Mouse (Mus musculus) limb, embryonic 11.5 days (tissue): ENCODE results near the gene Gstp2. TPM values are rescaled to one million over a fixed set of nuclear protein-coding genes. Genes with fewer than 3 reads are reported as not detected.
A peak's percentile ranks its signal among the peaks of the same experiment; 100 is the strongest.

Source experiments
- ATAC-seq: fragments of 200-750 bp; cut with Nextera tagmentation; 2 replicates; pipeline ENCODE4 v1.8.0; 2017; ENCODE audit warnings: low read depth; ENCODE audit not compliant: insufficient number of reproducible peaks, low FRiP score, low TSS enrichment
- DNase-seq: peaks from one replicate; pipeline ENCODE4 v3.0.0-alpha.2; 2015; ENCODE audit warnings: low spot score
- H3K27ac ChIP-seq: fragments of 300-500 bp; sonication (generic); replicated peaks from 2 replicates; pipeline ENCODE4 v1.5.1; 2014; ENCODE audit warnings: low read depth, mild to moderate bottlenecking, low read length
- H3K27me3 ChIP-seq: fragments of 300-500 bp; sonication (generic); 2 replicates; pipeline ENCODE4 v1.6.1; 2014; ENCODE audit warnings: mild to moderate bottlenecking, low read length, mixed read lengths; ENCODE audit not compliant: control insufficient read depth, insufficient read depth
- H3K36me3 ChIP-seq: fragments of 300-500 bp; sonication (generic); 2 replicates; pipeline ENCODE4 v1.6.1; 2014; ENCODE audit warnings: mild to moderate bottlenecking, low read length, moderate library complexity, mixed read lengths; ENCODE audit not compliant: control insufficient read depth, insufficient read depth
- H3K4me1 ChIP-seq: fragments of 300-500 bp; sonication (generic); 2 replicates; pipeline ENCODE4 v1.6.1; 2014; ENCODE audit warnings: low read length, mixed read lengths; ENCODE audit not compliant: control insufficient read depth, insufficient read depth
- H3K4me2 ChIP-seq: fragments of 300-500 bp; sonication (generic); 2 replicates; pipeline ENCODE4 v1.6.1; 2014; ENCODE audit warnings: low read depth, mild to moderate bottlenecking, moderate library complexity; ENCODE audit not compliant: severe bottlenecking
- H3K4me3 ChIP-seq: fragments of 300-500 bp; sonication (generic); 2 replicates; pipeline ENCODE4 v1.5.1; 2014; ENCODE audit warnings: low read depth, low read length
- H3K9ac ChIP-seq: fragments of 300-500 bp; sonication (generic); 2 replicates; pipeline ENCODE4 v1.6.1; 2014; ENCODE audit warnings: mild to moderate bottlenecking, low read length
- H3K9me3 ChIP-seq: fragments of 300-500 bp; sonication (generic); 2 replicates; pipeline ENCODE4 v1.6.1; 2016; ENCODE audit warnings: low read length; ENCODE audit not compliant: control insufficient read depth
- WGBS: fragments of 180-500 bp; shearing (Covaris S2); extraction: QIAGEN DNeasy Blood & Tissue Kit; methylation state at CpG from one replicate; pipeline ENCODE4 v1.1.7; 2014; 5-methylcytosine and 5-hydroxymethylcytosine counted together
- polyA plus RNA-seq: library from polyadenylated mRNA; unstranded; fragments of >200 nt; fragmentation: Nextera tagmentation; extraction: Ambion mirVana; gene quantifications from 2 replicates; pipeline ENCODE4 v1.2.1, GENCODE M21; 2014

The Gstp2 gene
- polyA plus RNA-seq, 1 experiment from 2014 or later, result 1.1 TPM

DNA sequence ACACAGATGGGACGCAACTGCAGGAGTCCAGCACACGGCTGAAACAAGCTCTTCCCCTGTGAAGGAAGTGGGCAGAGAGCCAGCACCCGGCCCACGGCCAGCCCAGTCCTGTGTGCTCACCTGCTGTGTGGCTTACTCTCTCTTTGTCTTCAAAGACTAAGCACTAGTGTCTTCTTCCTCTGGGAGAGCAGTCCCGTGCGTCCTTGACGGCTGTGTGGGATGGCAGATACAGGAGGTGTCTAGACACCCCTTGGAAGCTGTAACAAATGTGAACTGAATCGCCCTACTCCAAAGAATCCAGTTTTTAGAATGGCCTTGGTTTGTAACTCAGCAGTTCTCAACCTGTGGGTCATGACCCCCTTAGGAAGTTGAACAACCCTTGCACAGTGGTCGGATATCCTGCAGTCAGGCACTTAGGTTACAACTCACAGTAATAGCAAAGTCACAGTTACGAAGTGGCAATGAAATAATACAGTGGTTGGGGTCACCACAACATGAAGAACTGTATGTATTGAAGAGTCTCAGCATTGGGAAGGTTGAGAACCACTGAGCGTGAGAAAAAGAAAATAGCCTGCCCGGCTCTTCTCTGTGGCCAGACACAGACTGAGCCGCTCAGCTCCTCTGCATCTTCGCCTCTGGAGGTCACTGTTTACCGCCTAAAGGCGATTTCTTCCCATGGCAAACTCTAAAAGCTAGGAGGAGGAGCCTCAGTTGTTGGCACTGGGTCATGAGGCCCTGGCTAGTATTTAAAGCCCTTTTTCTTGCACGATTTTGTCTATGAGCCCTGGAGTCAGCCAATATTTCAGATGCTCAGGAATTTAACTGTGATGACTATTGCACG lies 26.9 kb downstream of the Gstp2 start:
- DNase-seq, result peak; percentile 75
- 0 out of 2 replicates have a peak, but pooled peaks have one; percentile 17 for ATAC-seq
- H3K4me1 ChIP-seq, result no peaks in the 10 kb centered on the region
- no peak overlapping the region for H3K4me2 ChIP-seq
- no peak overlapping the region for H3K27ac ChIP-seq
- no peak overlapping the region for H3K9ac ChIP-seq
- no peaks in the 10 kb centered on the region for H3K9me3 ChIP-seq
- H3K36me3 ChIP-seq, result no peaks in the 10 kb centered on the region
- 41% methylated on average over 18 of the region's 18 CpGs for WGBS
- no peak overlapping the region for H3K4me3 ChIP-seq
- H3K27me3 ChIP-seq, result no peaks in the 10 kb centered on the region

DNA sequence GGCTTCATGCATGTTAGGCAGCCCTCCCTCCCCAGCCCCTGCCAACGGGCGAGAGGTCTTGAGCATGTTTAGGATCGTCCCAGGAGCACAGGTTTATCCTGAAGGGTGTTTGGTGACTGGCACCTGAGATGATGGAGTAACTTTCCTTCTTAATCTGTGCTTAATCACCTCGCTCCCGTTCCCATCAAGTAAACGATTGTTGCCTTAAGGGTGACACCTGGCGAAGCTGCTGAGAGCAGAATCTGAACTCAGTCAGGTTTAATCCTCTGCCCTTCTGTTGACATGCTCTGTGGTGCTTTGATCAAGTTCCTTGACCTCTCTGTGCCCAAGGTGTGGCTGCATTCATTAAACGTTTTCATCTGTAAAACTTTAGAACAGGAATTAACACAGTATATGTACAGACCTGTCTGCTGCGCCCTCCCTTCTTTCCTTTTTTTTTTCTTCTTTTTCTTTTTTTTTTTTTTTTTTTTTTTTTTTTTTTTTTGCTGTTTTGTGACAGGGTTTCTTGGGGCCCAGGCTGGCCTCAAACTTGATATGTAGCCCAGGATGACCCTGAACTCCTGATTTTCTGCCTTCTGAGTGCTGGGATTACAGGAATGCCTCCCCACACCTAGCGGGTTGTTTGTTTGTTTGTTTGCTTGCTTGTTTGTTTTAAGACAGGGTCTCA lies 27.8 kb downstream of the Gstp2 start:
- WGBS, result 56% methylated on average over 10 of the region's 10 CpGs
- Histone ChIP-seq H3K27me3 (no peaks in the 10 kb centered on the region), H3K4me2 (no peak overlapping the region), H3K36me3 (no peaks in the 10 kb centered on the region), H3K4me3 (no peak overlapping the region), H3K9me3 (no peaks in the 10 kb centered on the region), H3K27ac (no peak overlapping the region), H3K4me1 (no peaks in the 10 kb centered on the region), H3K9ac (no peak overlapping the region)
- ATAC-seq, result no peak
- DNase-seq, result no peak

DNA sequence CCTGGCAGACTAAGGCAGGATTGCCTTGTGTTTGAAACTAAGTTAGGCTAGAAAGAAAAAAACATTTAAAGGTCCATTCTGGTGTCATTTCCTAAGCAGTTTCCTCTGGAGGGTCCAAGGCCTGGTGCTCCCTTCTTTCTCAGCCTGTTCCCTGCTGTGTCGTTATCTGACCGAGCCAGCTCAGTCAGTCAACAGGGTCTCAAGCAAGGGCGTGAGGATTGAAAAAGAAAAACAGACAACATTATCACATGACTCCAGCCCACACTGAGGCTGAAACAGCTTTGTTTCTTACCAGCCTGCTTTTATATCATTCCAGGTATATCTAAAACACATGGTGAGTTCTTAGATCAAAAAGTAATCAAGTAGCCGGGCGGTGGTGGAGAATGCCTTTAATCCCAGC lies 30.2 kb downstream of the Gstp2 start:
- Histone ChIP-seq H3K4me1 (0 out of 2 replicates have a peak, but pooled peaks cover 3% of the 10 kb centered on the region), H3K27ac (no peak overlapping the region), H3K9ac (no peak overlapping the region; the same call in 1 of the 2 replicates), H3K36me3 (no peaks in the 10 kb centered on the region), H3K27me3 (no peaks in the 10 kb centered on the region), H3K4me3 (no peak overlapping the region), H3K4me2 (no peak overlapping the region), H3K9me3 (no peaks in the 10 kb centered on the region)
- DNase-seq (no peak), ATAC-seq (no peak)
- 59% methylated on average over 5 of the region's 5 CpGs for WGBS

DNA sequence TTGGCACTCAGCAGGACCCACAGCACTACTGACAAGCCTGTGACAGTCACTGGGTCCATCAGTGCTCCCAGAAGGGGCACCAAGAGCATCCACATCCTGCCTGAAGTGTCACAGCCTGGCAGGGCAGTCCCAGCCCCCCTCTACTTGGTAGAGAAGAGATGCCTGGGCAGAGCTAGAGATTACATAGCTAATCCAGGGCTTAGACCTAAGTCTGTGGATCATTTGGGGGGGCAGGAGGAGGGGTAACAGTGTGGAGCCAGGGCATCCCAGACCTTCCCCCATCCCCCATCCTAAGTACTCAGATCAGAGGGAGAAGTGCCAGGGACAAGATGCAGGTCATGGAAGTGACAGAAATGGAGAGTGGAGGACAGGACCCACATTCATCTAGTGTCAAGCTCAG lies 31.0 kb downstream of the Gstp2 start:
- Histone ChIP-seq H3K4me2 (no peak overlapping the region), H3K4me1 (0 out of 2 replicates have a peak, but pooled peaks cover 3% of the 10 kb centered on the region), H3K9ac (no peak overlapping the region), H3K27me3 (no peaks in the 10 kb centered on the region), H3K36me3 (no peaks in the 10 kb centered on the region), H3K9me3 (no peaks in the 10 kb centered on the region), H3K4me3 (no peak overlapping the region), H3K27ac (no peak overlapping the region)
- no peak for ATAC-seq
- no peak for DNase-seq

DNA sequence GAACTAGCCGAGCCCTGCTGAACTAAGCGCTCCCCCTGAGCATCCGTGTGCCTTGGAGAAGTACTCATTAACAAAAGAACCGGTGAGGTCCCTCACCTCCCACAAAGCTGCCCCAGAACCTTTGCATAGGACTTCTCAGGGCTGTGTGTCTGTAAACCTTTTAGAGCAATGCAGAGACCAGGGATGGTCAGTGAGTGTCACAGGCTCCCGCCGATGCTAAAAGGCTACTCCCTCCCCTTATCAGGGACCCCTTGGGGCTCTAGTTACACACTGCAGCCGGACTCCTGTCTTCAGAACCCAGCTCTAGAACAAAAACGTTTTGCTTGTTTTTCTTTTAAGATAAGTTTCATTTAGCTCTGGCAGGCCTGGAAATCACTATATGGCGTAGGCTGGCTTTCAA lies 32.8 kb downstream of the Gstp2 start:
- ATAC-seq, result peak; percentile 38; the same call in 1 of the 2 replicates
- Histone ChIP-seq H3K9me3 (no peaks in the 10 kb centered on the region), H3K27ac (no peak overlapping the region), H3K4me2 (peak overlapping the region; percentile 44), H3K4me3 (peak overlapping the region; percentile 67), H3K27me3 (no peaks in the 10 kb centered on the region), H3K4me1 (0 out of 2 replicates have a peak, but pooled peaks cover 3% of the 10 kb centered on the region), H3K9ac (peak overlapping the region; percentile 65), H3K36me3 (peaks cover 6% of the 10 kb centered on the region; the same call in 1 of the 2 replicates)
- no peak for DNase-seq
- WGBS, result 24% methylated on average over 9 of the region's 9 CpGs

DNA sequence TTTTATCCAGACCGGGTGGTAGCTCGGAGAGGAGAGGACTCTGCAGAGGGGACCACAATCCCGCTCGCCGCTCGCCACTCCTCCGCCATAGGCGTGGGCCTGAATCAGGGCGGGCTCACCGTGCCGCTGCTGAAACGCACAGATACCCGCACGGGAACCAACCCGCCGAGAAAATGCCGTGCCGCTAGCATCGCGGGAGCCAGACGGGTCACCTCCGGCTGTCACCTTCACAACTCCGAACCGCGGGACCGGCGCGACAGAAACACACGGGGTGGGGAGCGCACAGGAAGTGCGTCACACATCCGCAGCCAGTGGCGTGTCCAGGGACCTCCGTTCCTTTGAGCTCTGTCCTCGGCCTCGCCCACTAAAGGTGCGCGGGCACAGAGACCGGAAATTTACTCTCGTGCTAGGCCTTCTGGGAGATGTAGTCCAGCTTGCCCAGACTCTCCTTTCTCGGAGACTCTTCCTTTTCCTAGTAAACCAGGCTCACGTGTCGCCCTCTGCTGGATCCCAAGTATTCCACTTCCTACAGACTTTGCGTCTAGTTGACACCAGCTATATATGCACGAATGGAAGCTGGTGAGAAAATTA lies 33.3 kb downstream of the Gstp2 start, which contains the start of gene Ndufv1:
TSS of gene Ndufv1 (minus strand) at position 375 of the 591 bp plus-strand sequence.
- under 1% methylated on average over 45 of the region's 45 CpGs for WGBS
- H3K36me3 ChIP-seq, result peaks cover 11% of the 10 kb centered on the region
- H3K27ac ChIP-seq, result no peak within 1 kb of the TSS
- DNase-seq (peak; percentile 98), ATAC-seq (peak; percentile 98)
- no peaks in the 10 kb centered on the region for H3K9me3 ChIP-seq
- peak within 1 kb of the TSS; percentile 76 for H3K4me2 ChIP-seq
- H3K27me3 ChIP-seq, result no peaks in the 10 kb centered on the region
- H3K4me1 ChIP-seq, result 0 out of 2 replicates have a peak, but pooled peaks cover 3% of the 10 kb centered on the region
- H3K4me3 ChIP-seq, result peak within 1 kb of the TSS; percentile 67
- peak within 1 kb of the TSS; percentile 68 for H3K9ac ChIP-seq

DNA sequence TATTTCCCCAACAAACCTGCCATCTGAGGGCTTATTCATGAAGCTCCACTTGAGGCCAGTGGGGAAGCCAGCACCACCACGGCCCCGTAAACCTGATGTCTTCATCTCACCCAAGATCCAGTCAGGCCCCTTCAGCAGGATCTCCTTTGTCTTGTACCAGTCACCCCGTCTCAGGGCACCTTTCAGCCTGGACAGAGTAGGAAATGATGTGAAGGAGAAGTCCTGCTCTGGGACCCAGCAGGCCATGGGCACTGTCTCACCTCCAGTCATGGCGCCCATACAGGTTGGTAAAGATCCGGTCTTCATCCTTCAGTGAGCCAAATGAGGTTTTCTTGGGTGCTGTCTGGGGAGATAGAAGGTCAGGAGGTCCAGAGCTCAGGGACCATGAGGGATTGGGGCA lies 34.7 kb downstream of the Gstp2 start:
- ATAC-seq (no peak), DNase-seq (no peak)
- WGBS, result 94% methylated on average over 5 of the region's 5 CpGs
- H3K36me3 ChIP-seq, result peaks cover 19% of the 10 kb centered on the region
- H3K4me3 ChIP-seq, result no peak overlapping the region
- H3K9ac ChIP-seq, result no peak overlapping the region
- H3K27ac ChIP-seq, result no peak overlapping the region
- 0 out of 2 replicates have a peak, but pooled peaks cover 3% of the 10 kb centered on the region for H3K4me1 ChIP-seq
- H3K9me3 ChIP-seq, result no peaks in the 10 kb centered on the region
- no peaks in the 10 kb centered on the region for H3K27me3 ChIP-seq
- H3K4me2 ChIP-seq, result no peak overlapping the region

DNA sequence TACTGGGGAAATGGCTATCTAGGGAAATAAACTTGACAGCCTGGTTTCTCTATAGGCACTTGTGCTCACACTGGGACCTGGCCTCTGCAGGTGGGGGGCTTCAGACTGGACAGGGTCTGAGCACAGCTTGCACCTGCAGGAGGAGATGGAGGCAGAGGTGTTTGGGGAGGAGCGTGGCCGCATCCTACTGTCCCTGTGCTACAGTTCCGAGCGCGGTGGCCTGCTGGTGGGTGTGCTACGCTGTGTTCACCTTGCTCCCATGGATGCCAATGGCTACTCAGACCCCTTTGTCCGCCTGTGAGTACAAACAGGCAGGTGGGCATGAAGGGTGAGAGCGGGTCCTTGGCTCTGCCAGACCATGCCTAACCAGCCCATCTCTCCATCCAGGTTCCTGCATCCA lies 39.9 kb downstream of the Gstp2 start:
- ATAC-seq, result no peak
- no peak for DNase-seq
- H3K27ac ChIP-seq, result no peak overlapping the region
- peaks cover 23% of the 10 kb centered on the region for H3K36me3 ChIP-seq
- H3K4me1 ChIP-seq, result peaks cover 8% of the 10 kb centered on the region
- no peak overlapping the region for H3K9ac ChIP-seq
- H3K27me3 ChIP-seq, result no peaks in the 10 kb centered on the region
- no peak overlapping the region for H3K4me3 ChIP-seq
- H3K9me3 ChIP-seq, result no peaks in the 10 kb centered on the region
- no peak overlapping the region for H3K4me2 ChIP-seq
- WGBS, result 94% methylated on average over 8 of the region's 8 CpGs
